Mouse (Mus musculus) megakaryocyte, embryonic 14.5 days (primary cell): ENCODE data around the gene Maml2. TPM values are rescaled to one million over a fixed set of nuclear protein-coding genes. Genes with fewer than 3 reads are reported as not detected.

Experiments
- H3K27me3 ChIP-seq: replicated peaks from 2 replicates; pipeline ENCODE3; 2012; ENCODE audit warnings: inconsistent platforms
- H3K36me3 ChIP-seq: replicated peaks from 2 replicates; pipeline ENCODE3; 2012; ENCODE audit warnings: low read length, inconsistent platforms, mixed read lengths
- H3K4me1 ChIP-seq: 2 replicates; pipeline ENCODE4 v1.6.1; 2012; ENCODE audit warnings: inconsistent platforms
- H3K4me3 ChIP-seq: replicated peaks from 2 replicates; pipeline ENCODE3; 2012; ENCODE audit warnings: moderate library complexity, mild to moderate bottlenecking, inconsistent platforms
- H3K9me3 ChIP-seq: 2 replicates; pipeline ENCODE4 v1.6.1; 2012; ENCODE audit warnings: inconsistent platforms
- FLI1 ChIP-seq: IDR thresholded peaks from 2 replicates; pipeline ENCODE4 v1.6.1; 2012; ENCODE audit warnings: low read length, inconsistent platforms, mixed read lengths
- GATA1 ChIP-seq: IDR thresholded peaks from 3 replicates; pipeline ENCODE4 v1.6.1; 2012; ENCODE audit warnings: mixed read lengths, low read length, inconsistent platforms, borderline replicate concordance
- polyA plus RNA-seq: library from polyadenylated mRNA; stranded (reverse); fragments of >175 nt; gene quantifications from 2 replicates; pipeline ENCODE4 v1.2.3, GENCODE M21; 2012; ENCODE audit warnings: low replicate concordance; ENCODE audit not compliant: insufficient read depth

The Maml2 gene
- polyA plus RNA-seq, 1 experiment: 0.09 TPM

- Histone ChIP-seq H3K4me1 (no peaks in the 10 kb centered on the region), H3K27me3 (peaks cover 2% of the 10 kb centered on the region), H3K36me3 (no peaks in the 10 kb centered on the region), H3K9me3 (peaks cover 5% of the 10 kb centered on the region; the same call in 1 of the 2 replicates), H3K4me3 (no peak overlapping the region)
- TF ChIP-seq GATA1: no peak
- TF ChIP-seq FLI1: no peak
Measured at GRCm38 (mm10) chr9:13620794-13621193, 323.0 kb downstream of the Maml2 start.

GRCm38 (mm10) chr9:13621941-13622340, 324.2 kb downstream of the Maml2 start:
- H3K27me3 ChIP-seq: peaks cover 4% of the 10 kb centered on the region
- H3K4me3 ChIP-seq: no peak overlapping the region
- no peaks in the 10 kb centered on the region for H3K4me1 ChIP-seq
- TF ChIP-seq FLI1 (no peak), GATA1 (no peak)
- H3K36me3 ChIP-seq: no peaks in the 10 kb centered on the region
- peaks cover 5% of the 10 kb centered on the region; the same call in 1 of the 2 replicates for H3K9me3 ChIP-seq

- no peaks in the 10 kb centered on the region for H3K4me1 ChIP-seq
- H3K27me3 ChIP-seq: peaks cover 4% of the 10 kb centered on the region
- no peak for TF ChIP-seq GATA1
- TF ChIP-seq FLI1: no peak
- no peak overlapping the region for H3K4me3 ChIP-seq
- H3K9me3 ChIP-seq: peaks cover 5% of the 10 kb centered on the region; the same call in 1 of the 2 replicates
- H3K36me3 ChIP-seq: no peaks in the 10 kb centered on the region
Measured at GRCm38 (mm10) chr9:13622426-13622825, 324.7 kb downstream of the Maml2 start.

- no peaks in the 10 kb centered on the region for H3K36me3 ChIP-seq
- no peaks in the 10 kb centered on the region for H3K4me1 ChIP-seq
- TF ChIP-seq GATA1 (no peak), FLI1 (no peak)
- H3K27me3 ChIP-seq: peaks cover 4% of the 10 kb centered on the region
- no peak overlapping the region for H3K4me3 ChIP-seq
- H3K9me3 ChIP-seq: no peaks in the 10 kb centered on the region
Measured at GRCm38 (mm10) chr9:13623892-13624422, 326.2 kb downstream of the Maml2 start.

- Histone ChIP-seq H3K4me1 (no peaks in the 10 kb centered on the region), H3K36me3 (no peaks in the 10 kb centered on the region), H3K9me3 (no peaks in the 10 kb centered on the region), H3K4me3 (no peak overlapping the region), H3K27me3 (peaks cover 4% of the 10 kb centered on the region)
- no peak for TF ChIP-seq FLI1
- TF ChIP-seq GATA1: no peak
Measured at GRCm38 (mm10) chr9:13624780-13625179, 327.0 kb downstream of the Maml2 start.

- Histone ChIP-seq H3K27me3 (peaks cover 4% of the 10 kb centered on the region), H3K4me1 (no peaks in the 10 kb centered on the region), H3K36me3 (no peaks in the 10 kb centered on the region), H3K4me3 (no peak overlapping the region), H3K9me3 (no peaks in the 10 kb centered on the region)
- no peak for TF ChIP-seq FLI1
- TF ChIP-seq GATA1: no peak
Measured at GRCm38 (mm10) chr9:13625215-13625614, 327.5 kb downstream of the Maml2 start.

GRCm38 (mm10) chr9:13626480-13626879, 328.7 kb downstream of the Maml2 start:
- H3K4me1 ChIP-seq: no peaks in the 10 kb centered on the region
- H3K9me3 ChIP-seq: no peaks in the 10 kb centered on the region
- H3K27me3 ChIP-seq: peaks cover 2% of the 10 kb centered on the region
- no peak for TF ChIP-seq GATA1
- no peak for TF ChIP-seq FLI1
- no peaks in the 10 kb centered on the region for H3K36me3 ChIP-seq
- H3K4me3 ChIP-seq: no peak overlapping the region

GRCm38 (mm10) chr9:13633371-13633770, 335.6 kb downstream of the Maml2 start:
- no peak overlapping the region for H3K4me3 ChIP-seq
- peaks cover 5% of the 10 kb centered on the region for H3K27me3 ChIP-seq
- H3K36me3 ChIP-seq: no peaks in the 10 kb centered on the region
- peaks cover 20% of the 10 kb centered on the region for H3K4me1 ChIP-seq
- no peak for TF ChIP-seq FLI1
- no peak for TF ChIP-seq GATA1
- no peaks in the 10 kb centered on the region for H3K9me3 ChIP-seq

- Histone ChIP-seq H3K9me3 (no peaks in the 10 kb centered on the region), H3K4me3 (no peak overlapping the region), H3K36me3 (no peaks in the 10 kb centered on the region), H3K4me1 (peaks cover 24% of the 10 kb centered on the region), H3K27me3 (peaks cover 6% of the 10 kb centered on the region)
- TF ChIP-seq FLI1 (no peak), GATA1 (no peak)
Measured at GRCm38 (mm10) chr9:13639655-13640054, 341.9 kb downstream of the Maml2 start.

- H3K36me3 ChIP-seq: no peaks in the 10 kb centered on the region
- H3K4me3 ChIP-seq: no peak overlapping the region
- peaks cover 22% of the 10 kb centered on the region for H3K4me1 ChIP-seq
- peaks cover 2% of the 10 kb centered on the region for H3K27me3 ChIP-seq
- no peak for TF ChIP-seq GATA1
- TF ChIP-seq FLI1: no peak
- no peaks in the 10 kb centered on the region for H3K9me3 ChIP-seq
Measured at GRCm38 (mm10) chr9:13645153-13645552, 347.4 kb downstream of the Maml2 start.
